Mouse (Mus musculus) erythroblast, embryonic 14.5 days (primary cell): ENCODE results near the gene Fzd2.

Experiments
- GATA1 ChIP-seq: IDR thresholded peaks from 2 replicates; pipeline ENCODE4 v1.6.1; 2012; ENCODE audit warnings: low read length, inconsistent platforms, mixed read lengths
- TAL1 ChIP-seq: IDR thresholded peaks from 3 replicates; pipeline ENCODE4 v1.6.1; 2012; ENCODE audit warnings: low read length, inconsistent platforms, mixed read lengths

DNA sequence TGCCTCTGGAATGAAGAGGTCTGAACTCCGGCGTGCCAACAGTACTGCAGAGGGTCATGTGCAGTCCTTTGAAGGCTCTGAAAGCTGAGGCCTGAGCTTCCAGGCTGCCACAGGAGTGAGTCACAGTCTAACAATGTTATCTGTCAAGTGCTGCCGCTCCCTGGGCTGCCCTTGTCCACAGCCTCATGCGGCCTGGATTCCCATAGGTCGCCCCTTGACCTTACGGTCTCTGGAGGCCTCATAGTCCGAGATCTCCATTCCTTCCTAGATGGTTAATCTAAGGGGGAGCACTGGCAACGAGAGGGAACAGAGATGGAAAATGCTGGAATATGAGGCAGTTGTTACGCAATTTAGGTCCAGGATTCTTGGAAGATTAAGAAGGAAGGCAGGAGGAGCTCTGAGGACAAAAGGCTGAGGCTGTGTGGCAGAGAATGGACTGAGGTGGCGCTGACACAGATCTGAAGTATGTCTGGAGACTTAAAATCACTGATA is 39.7 kb downstream of the Fzd2 start:
- no peak for TF ChIP-seq GATA1
- TF ChIP-seq TAL1: no peak
